Mouse (Mus musculus) left cerebral cortex, postnatal 36 days (tissue): ENCODE measurements around the gene Smad1. TPM values are rescaled to one million over a fixed set of nuclear protein-coding genes. Genes with fewer than 3 reads are reported as not detected.

Experiments
- DNase-seq, 2 experiments: peaks; one replicate each; pipeline ENCODE4 v3.0.0; 2021 to 2022; ENCODE audit warnings: low spot score in 2 of 2, mixed read lengths in 1 of 2
- intact Hi-C: fragments of 180-260 bp; cut with DNase I; formaldehyde crosslinking; loops from one replicate; pipeline ENCODE4 v1.15.1; 2025
- total RNA-seq, 2 experiments: library from RNA; stranded (reverse); gene quantifications; 2 replicates each; pipeline ENCODE4 v1.2.3; 2021

Gene Smad1
- total RNA-seq, 2 experiments from 2014 or later = 29.4 to 30.1 TPM

DNA sequence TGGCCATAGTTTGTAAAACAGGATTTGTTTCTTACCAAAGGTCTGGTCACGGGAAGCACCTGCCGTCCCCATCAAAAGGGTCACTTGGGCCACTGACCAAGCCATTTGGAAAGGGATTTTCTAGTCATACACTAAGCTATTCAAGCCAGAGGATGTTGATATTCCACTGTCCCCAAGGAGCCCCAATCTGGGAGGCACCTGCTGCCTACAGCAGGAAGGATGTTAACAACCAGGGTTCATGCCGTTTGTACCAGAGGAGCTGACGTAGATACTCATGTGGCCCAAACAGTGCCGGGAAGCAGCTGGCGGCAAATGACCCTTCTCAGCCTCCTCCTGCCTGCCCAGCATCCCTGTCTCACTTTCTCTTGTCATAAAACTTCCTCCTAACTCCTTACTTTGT lies 73.8 kb downstream of the Smad1 start:
- DNase-seq = no peak
- intact Hi-C loops = no loop called here

DNA sequence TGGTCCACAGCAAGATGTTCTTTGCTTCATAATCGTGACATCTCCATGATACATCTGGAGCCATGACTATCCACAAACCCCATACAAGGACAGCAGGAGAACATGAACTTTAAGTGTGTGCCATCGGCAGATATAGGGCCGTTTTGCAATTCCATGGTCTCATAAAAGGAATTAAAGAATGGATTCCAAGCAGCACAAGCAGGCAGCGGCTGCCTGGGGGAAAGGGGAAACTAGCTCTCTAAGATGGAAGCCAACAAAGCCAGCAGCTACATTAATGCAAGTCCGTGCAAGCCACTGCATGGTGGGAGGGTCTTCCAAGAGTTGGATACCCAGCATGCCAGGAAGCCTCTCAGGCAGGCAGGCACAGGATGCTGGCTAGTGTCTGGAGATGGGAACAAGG lies 74.4 kb downstream of the Smad1 start:
- intact Hi-C loops = no loop called here
- DNase-seq = no peak

GRCm38 (mm10) chr8:79324036-79324435 lies 75.3 kb downstream of the Smad1 start:
- intact Hi-C loops = no loop called here
- DNase-seq = no peak

- no peak for DNase-seq
- intact Hi-C loops = no loop called here
These were observed 76.2 kb downstream of the Smad1 start for GRCm38 (mm10) chr8:79323121-79323520.

- no peak for DNase-seq
- intact Hi-C loops = no loop called here
These were observed 88.5 kb downstream of the Smad1 start for GRCm38 (mm10) chr8:79310801-79311200.

- intact Hi-C loops = no loop called here
- no peak for DNase-seq
These were observed 93.4 kb downstream of the Smad1 start for GRCm38 (mm10) chr8:79305941-79306340.

- no peak for DNase-seq
- intact Hi-C loops = no loop called here
These were observed 97.8 kb downstream of the Smad1 start for GRCm38 (mm10) chr8:79301548-79301947.

DNA sequence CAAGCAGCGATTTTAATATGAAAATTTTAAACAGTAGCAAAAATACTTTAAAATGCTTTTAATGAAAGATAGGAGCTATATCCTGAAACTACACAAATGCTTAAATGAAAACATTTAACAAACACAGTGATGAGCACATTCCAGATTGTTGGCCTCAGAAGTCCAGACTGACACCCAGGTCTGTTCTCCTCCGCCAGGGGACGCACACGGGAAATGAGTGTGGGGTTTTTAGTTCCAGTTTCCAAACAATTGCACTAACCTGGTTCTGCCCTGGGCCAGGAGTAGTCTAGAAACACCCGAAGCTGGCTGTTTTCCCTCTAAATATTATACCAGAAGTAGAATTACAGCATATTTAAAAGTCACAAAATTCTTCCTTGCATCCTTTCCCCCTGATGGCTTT lies 99.6 kb downstream of the Smad1 start:
- no peak for DNase-seq
- intact Hi-C loops = loop anchor here (5.0 kb wide), 2 partner anchors 48 to 193 kb away; no protein-coding TSS in a partner anchor

GRCm38 (mm10) chr8:79297763-79298162 lies 101.6 kb downstream of the Smad1 start:
- peak; percentile 55 to 58 for DNase-seq
- intact Hi-C loops = loop anchor here (2.0 to 5.0 kb wide), 3 partner anchors 50 to 287 kb away; no protein-coding TSS in a partner anchor

DNA sequence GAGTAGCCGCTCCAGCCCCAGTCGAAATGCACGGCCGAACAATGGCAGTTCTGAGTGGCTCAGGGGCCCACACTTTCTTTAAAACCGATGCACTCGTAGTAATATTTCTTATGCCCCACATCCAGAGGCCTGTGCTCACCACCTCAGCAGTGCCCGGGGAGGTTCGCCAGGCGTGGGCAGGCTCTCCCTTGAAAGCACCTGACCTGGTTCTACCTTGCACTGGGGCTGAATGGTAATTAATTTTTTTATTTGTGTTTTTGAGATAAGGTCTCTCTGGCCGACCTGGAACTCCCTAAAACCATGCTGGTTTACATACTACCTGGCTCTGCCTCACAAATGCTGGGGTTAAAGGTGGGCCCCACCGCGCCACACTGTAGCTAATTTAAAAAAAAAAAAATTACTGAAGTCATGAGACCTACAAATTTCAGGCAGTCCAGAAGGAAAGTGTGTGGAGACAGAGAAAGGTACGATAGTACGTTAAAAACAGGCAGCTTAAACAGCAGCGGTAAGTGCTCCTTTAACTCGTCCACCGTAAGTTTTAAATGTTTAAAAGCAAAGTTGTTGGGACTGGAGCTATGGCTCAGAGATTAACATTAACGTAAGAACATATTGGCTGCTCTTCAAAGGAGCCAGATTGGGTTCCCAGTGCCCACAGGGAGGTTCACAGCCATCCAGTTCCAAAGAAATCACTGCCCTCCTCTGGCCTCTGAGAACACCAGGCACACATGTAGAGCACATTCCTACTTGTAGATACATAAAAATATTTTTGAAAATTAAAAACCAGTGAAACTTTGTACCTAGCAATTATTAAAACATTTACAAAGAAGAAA lies 103.8 kb downstream of the Smad1 start:
- DNase-seq = no peak
- intact Hi-C loops = loop anchor here (2.0 to 5.0 kb wide), 5 partner anchors 52 to 345 kb away; partner anchors contain the start of gene Smad1

- peak; percentile 96 to 99 for DNase-seq
- intact Hi-C loops = loop anchor here (2.0 to 5.0 kb wide), 6 partner anchors 53 to 472 kb away; partner anchors contain the start of genes Lsm6, Smad1 and Zfp827
These were observed 104.6 kb downstream of the Smad1 start, which contains the start of gene Mmaa for GRCm38 (mm10) chr8:79294610-79295275. Mmaa (minus strand) TSS chr8:79294937.

DNA sequence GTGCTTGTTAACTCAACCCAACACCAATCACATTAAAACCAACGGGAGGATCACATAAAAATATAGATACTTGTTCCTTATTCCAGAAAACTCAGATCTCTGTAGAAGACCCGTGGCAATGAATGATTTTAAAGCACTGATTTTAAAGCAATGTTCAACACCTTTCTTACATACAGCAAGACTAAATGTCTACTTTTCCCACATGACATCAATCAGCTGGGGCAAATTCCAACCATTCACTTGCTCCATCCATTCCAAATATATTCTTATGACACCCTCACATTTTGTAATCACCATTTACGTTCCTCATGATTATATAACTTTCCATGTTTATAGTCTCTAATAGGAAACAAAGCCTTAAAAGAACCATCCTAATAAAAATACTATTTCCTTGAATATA lies 105.5 kb downstream of the Smad1 start:
- DNase-seq = no peak
- intact Hi-C loops = loop anchor here (2.0 to 5.0 kb wide), 4 partner anchors 105 to 472 kb away; partner anchors contain the start of genes Lsm6, Smad1 and Zfp827

GRCm38 (mm10) chr8:79292712-79293264 lies 106.5 kb downstream of the Smad1 start:
- no peak for DNase-seq
- intact Hi-C loops = loop anchor here (5.0 kb wide), 2 partner anchors 265 to 470 kb away; partner anchors contain the start of genes Lsm6 and Zfp827

DNA sequence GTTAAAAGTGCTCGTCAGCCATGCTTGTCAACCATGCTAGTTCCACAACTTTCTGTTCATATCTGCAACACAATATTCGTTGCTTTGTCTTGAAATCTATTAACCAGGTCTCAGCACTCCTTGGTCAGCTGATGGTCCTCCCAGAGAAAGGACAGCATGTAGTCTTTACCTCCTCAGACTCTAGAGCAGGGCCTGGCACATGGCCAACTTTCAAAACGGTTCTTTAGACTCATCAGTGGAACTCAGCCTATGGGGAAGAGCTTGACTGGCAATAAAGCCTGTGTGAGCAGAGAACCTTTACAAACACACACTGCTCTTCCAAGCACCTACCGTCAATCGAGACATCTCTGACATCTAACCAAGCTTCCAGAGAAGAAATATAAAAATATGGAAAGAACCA lies 109.7 kb downstream of the Smad1 start:
- intact Hi-C loops = no loop called here
- DNase-seq = no peak

DNA sequence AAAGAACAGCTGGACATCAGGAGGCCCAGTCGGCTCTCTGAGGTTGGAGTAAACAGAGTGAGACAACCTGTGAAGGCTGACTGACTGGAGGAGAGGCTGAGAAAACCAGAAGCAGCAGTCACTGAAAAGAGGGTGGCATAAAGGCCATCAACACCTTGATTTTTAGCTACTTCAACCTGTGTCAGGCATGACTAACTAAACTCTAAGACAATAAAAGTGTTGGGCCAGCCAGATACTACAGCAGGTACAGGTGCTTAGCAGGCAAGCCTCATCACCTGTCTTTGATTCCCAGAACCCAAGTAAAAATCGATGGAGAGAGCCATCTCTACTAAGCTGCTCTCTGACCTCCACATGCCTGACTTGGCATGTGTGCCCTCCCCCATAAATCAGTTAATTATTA lies 110.6 kb downstream of the Smad1 start:
- intact Hi-C loops = no loop called here

More for the DNA sequence above, 110.6 kb downstream of the Smad1 start:
- no peak for DNase-seq

Other genes with a start within 250 kb of the Smad1 start
- not detected for gene 1700011L22Rik, start 150.9 kb downstream of the Smad1 start, total RNA-seq
- gene Mmaa, start 104.6 kb downstream of the Smad1 start, total RNA-seq = 10 to 100 TPM; 21.5 to 31.9 TPM
- 10 to 100 TPM; 36.6 to 38.6 TPM for gene Otud4, start 240.1 kb upstream of the Smad1 start, total RNA-seq